Mouse (Mus musculus): ENCODE data around the gene Sept9.

- no peak for TF ChIP-seq TAL1 (IDR thresholded peaks at IDR 0.05; ENCODE audit: low read length)
- no peak for TF ChIP-seq GATA1 (IDR thresholded peaks at IDR 0.05; ENCODE audit: low read length)
These were observed 43.1 kb downstream of the Sept9 start for GRCm38 (mm10) chr11:117242339-117243084.
